Mouse (Mus musculus) lung, adult 2 months (tissue): Measurements from ENCODE around the gene Qrich2. TPM values are rescaled to one million over a fixed set of nuclear protein-coding genes. Genes with fewer than 3 reads are reported as not detected.
A peak's percentile ranks its signal among the peaks of the same experiment; 100 is the strongest.
"Not testable (repeated sequence)": the region's sequence is repeated elsewhere in the genome, so short reads cannot be mapped to it uniquely, and the experiment has no call there.

Experiments used
- DNase-seq: peaks from one replicate; pipeline ENCODE4 v3.0.0; 2022
- H3K4me1 ChIP-seq: fragments of 200-500 bp; 2 replicates; pipeline ENCODE4 v1.6.1; 2011; ENCODE audit warnings: low read length; ENCODE audit not compliant: control insufficient read depth, insufficient read depth
- H3K4me3 ChIP-seq: fragments of 200-500 bp; replicated peaks from 2 replicates; pipeline ENCODE3; 2011; ENCODE audit warnings: low read depth, mild to moderate bottlenecking, control low read depth, low read length; ENCODE audit errors: extremely low read depth
- CTCF ChIP-seq: fragments of 200-500 bp; IDR thresholded peaks from 2 replicates; pipeline ENCODE4 v1.5.1; 2011; ENCODE audit warnings: mild to moderate bottlenecking, low read length, control low read depth; ENCODE audit not compliant: insufficient read depth
- POLR2A ChIP-seq: fragments of 200-500 bp; IDR thresholded peaks from 2 replicates; pipeline ENCODE4 v1.6.1; 2011; ENCODE audit warnings: low read depth, mild to moderate bottlenecking, control low read depth, low read length, borderline replicate concordance; ENCODE audit errors: extremely low read depth
- WGBS: fragments of 180-500 bp; shearing (Covaris S2); methylation state at CpG from one replicate; pipeline ENCODE4 v1.1.7; 2018; 5-methylcytosine and 5-hydroxymethylcytosine counted together
- polyA plus RNA-seq: library from polyadenylated mRNA; depleted of rRNA; stranded (reverse); fragments of >200 nt; gene quantifications from 2 replicates; pipeline ENCODE4 v1.2.3, GENCODE M21; 2012

Qrich2 gene
- polyA plus RNA-seq, 1 experiment = 0.11 TPM

DNA sequence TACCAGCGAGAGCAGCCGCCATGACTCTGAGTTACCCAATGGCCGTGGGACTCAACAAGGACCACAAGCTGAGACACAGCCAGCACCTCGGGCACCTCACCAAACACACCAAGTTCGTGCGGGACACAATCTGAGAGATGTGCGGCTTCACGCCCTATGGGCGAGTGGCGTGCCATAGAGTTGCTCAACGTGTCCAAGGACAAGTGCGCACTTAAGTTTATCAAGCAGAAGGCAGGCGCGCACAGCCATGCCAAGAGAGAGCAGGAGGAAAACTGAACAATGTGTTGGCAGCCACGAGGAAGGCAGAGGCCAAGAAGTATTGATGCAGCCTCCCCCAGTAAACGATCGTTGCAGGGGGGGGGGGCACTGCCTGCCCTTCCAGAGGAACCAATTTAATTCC, 38.5 kb upstream of the Qrich2 start:
- TF ChIP-seq POLR2A (no peak), CTCF (no peak)
- 63% methylated on average over 17 of the region's 17 CpGs for WGBS
- peak; percentile 24 for DNase-seq
- Histone ChIP-seq H3K4me3 (no peak overlapping the region), H3K4me1 (no peaks in the 10 kb centered on the region)

DNA sequence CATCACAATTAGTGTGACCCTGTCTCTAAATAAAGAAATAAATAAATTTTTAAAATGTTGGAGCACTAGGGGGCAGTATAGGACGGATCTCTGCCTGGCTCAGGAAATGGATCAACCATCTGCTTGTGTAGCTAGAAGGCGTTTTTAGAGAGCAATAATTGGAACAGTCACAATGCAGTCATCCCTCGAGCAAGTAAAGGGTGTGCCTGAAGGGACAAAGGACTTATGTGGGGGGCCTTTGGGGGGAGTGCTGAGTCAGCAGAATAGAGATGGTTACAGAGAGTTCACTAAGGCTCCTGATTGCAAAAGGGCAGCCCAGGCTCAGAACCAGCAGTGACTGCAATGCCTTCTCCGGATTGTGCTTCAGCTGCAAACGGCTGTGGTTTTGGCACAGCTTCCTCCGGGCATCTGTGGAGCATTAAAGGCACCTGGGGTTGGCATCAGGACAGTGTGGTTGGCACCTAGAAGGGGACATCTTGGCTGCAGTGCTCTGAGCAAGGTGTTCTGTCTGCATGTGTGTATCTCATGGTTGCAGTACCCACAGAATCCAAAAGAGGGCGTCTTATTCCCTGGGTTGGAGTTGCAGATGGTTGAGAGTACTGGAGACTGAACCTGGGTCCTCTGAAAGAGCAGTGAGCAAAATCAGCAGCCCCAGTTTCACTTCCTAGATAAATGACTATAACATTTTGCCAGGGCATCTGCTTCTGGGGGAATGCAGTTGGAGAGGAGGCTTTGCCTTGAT, 35.1 kb upstream of the Qrich2 start:
- Histone ChIP-seq H3K4me1 (no peaks in the 10 kb centered on the region), H3K4me3 (no peak overlapping the region)
- 18% methylated on average over 7 of the region's 7 CpGs for WGBS
- peak; percentile 39; the same call in 1 of the 2 replicates for TF ChIP-seq CTCF
- TF ChIP-seq POLR2A = no peak
- peak; percentile 33 for DNase-seq

GRCm38 (mm10) chr11:116499018-116499417, 33.0 kb upstream of the Qrich2 start:
- TF ChIP-seq CTCF = no peak
- no peak for TF ChIP-seq POLR2A
- no peak overlapping the region for H3K4me3 ChIP-seq
- 34% methylated on average over 6 of the region's 6 CpGs for WGBS
- no peaks in the 10 kb centered on the region for H3K4me1 ChIP-seq
- DNase-seq = no peak

GRCm38 (mm10) chr11:116498596-116498995, 32.6 kb upstream of the Qrich2 start:
- no peak overlapping the region for H3K4me3 ChIP-seq
- 23% methylated on average over 33 of the region's 34 CpGs for WGBS
- H3K4me1 ChIP-seq = no peaks in the 10 kb centered on the region
- no peak for TF ChIP-seq CTCF
- no peak for TF ChIP-seq POLR2A
- no peak for DNase-seq

GRCm38 (mm10) chr11:116497313-116497712, 31.3 kb upstream of the Qrich2 start:
- no peak for DNase-seq
- 57% methylated on average over 4 of the region's 4 CpGs for WGBS
- no peaks in the 10 kb centered on the region for H3K4me1 ChIP-seq
- no peak overlapping the region for H3K4me3 ChIP-seq
- TF ChIP-seq POLR2A = no peak
- TF ChIP-seq CTCF = no peak

GRCm38 (mm10) chr11:116494474-116495174, 28.6 kb upstream of the Qrich2 start:
- DNase-seq = peak; percentile 27
- H3K4me1 ChIP-seq = no peaks in the 10 kb centered on the region; the same call in 1 of the 2 replicates
- no peak for TF ChIP-seq CTCF
- no peak for TF ChIP-seq POLR2A
- no peak overlapping the region for H3K4me3 ChIP-seq
- 32% methylated on average over 13 of the region's 13 CpGs for WGBS

DNA sequence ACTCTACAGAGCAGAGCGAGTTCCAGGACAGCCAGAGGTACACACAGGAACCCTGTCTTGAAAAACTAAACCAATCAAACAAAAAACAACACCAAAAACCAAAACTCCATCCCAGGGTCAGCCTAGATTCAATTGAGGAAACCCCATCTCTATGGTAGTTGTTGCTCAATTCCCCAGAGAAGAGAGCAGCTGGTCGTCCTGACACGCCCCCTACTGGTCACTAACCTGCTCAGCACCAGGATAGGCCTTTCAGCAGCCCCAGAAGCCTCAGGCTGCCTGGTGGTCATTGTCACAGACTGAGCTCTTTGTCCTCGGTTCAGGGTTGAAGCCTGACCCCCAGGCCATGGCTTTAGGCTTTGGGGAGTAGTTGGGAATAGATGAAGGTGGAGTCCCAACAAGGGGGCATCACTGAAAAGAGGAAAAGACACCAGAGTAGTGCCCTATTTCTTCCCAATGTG, 27.8 kb upstream of the Qrich2 start, which contains the start of gene Prpsap1:
TSS of gene Prpsap1 (minus strand) at position 408 of the 458 bp plus-strand sequence.
- no peak for TF ChIP-seq POLR2A
- TF ChIP-seq CTCF = peak; percentile 81
- Histone ChIP-seq H3K4me1 (peaks cover 2% of the 10 kb centered on the region), H3K4me3 (no peak within 1 kb of the TSS)
- DNase-seq = peak; percentile 35
- 25% methylated on average over 4 of the region's 4 CpGs for WGBS

DNA sequence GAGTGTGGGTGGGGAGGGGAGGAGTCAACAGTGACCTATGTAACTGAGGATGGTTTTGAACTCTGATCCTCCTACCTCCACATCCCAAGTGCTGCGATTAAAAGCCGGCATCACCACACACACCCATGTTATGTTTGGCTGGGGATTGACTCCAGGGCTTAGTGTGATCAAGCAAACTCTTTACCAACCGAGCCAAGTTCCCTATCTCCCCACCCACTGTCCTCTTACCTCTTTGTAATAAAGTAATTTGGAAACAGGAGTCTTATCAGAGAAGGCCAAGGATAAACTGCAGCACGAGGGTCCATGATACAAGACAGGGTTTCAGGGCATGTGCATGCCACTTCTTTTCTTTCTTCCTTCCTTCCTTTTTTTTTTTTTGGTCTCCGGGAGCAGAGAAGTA, 27.1 kb upstream of the Qrich2 start:
- Histone ChIP-seq H3K4me3 (no peak overlapping the region), H3K4me1 (peaks cover 2% of the 10 kb centered on the region)
- no peak for TF ChIP-seq POLR2A
- TF ChIP-seq CTCF = no peak
- DNase-seq = no peak
- 68% methylated on average over 5 of the region's 5 CpGs for WGBS

DNA sequence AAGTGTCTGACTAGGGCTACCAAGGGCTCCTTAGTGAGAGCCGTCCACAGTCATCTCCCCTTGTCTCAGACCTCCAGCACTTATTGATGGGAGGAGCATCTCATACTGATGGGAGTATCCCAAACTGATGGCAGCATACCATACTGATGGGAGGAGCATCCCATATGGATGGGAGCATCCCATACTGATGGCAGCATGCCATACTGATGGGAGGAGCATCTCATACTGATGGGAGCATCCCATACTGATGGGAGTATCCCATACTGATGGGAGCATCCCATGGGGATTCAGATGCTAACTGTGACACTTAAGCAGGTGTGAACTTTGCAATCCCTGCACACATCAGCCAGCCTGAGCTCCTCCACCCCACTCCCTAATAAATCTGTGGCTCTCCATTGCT, 26.5 kb upstream of the Qrich2 start:
- 75% methylated on average over 1 of the region's 1 CpGs for WGBS
- not testable (repeated sequence) for DNase-seq, H3K4me1 ChIP-seq, H3K4me3 ChIP-seq

- peaks cover 2% of the 10 kb centered on the region for H3K4me1 ChIP-seq
- TF ChIP-seq CTCF (no peak), POLR2A (no peak)
- WGBS = 61% methylated on average over 6 of the region's 6 CpGs
- no peak overlapping the region for H3K4me3 ChIP-seq
- DNase-seq = no peak
Observed at GRCm38 (mm10) chr11:116491338-116491737, 25.3 kb upstream of the Qrich2 start.
